Mouse (Mus musculus) spleen, adult 12 weeks (tissue): ENCODE results near the gene Tmeff2.

ENCODE experiments used
- DNase-seq: peaks from one replicate; pipeline ENCODE4 v3.0.0; 2022; ENCODE audit warnings: low spot score

The Tmeff2 gene

GRCm38 (mm10) chr1:51107299-51107698 lies 206.9 kb downstream of the Tmeff2 start:
- no peak for DNase-seq

- DNase-seq = no peak
Measured at GRCm38 (mm10) chr1:51114721-51115120, 214.3 kb downstream of the Tmeff2 start.

- no peak for DNase-seq
Measured at GRCm38 (mm10) chr1:51115761-51116160, 215.3 kb downstream of the Tmeff2 start.

- DNase-seq = no peak
Measured at GRCm38 (mm10) chr1:51117830-51118229, 217.4 kb downstream of the Tmeff2 start.

GRCm38 (mm10) chr1:51125671-51126424 lies 225.4 kb downstream of the Tmeff2 start:
- DNase-seq = no peak

- DNase-seq = no peak
Measured at GRCm38 (mm10) chr1:51126425-51126765, 225.9 kb downstream of the Tmeff2 start.

- DNase-seq = no peak
Measured at GRCm38 (mm10) chr1:51136792-51137191, 236.3 kb downstream of the Tmeff2 start.

GRCm38 (mm10) chr1:51139605-51140004 lies 239.2 kb downstream of the Tmeff2 start:
- DNase-seq = no peak

- DNase-seq = no peak
Measured at GRCm38 (mm10) chr1:51141381-51141780, 240.9 kb downstream of the Tmeff2 start.

- no peak for DNase-seq
Measured at GRCm38 (mm10) chr1:51142729-51143128, 242.3 kb downstream of the Tmeff2 start.

- DNase-seq = no peak
Measured at GRCm38 (mm10) chr1:51145693-51146092, 245.2 kb downstream of the Tmeff2 start.

GRCm38 (mm10) chr1:51148481-51149137 lies 248.2 kb downstream of the Tmeff2 start:
- DNase-seq = no peak

- DNase-seq = no peak
Measured at GRCm38 (mm10) chr1:51149488-51149887, 249.0 kb downstream of the Tmeff2 start.

GRCm38 (mm10) chr1:51149890-51150289 lies 249.4 kb downstream of the Tmeff2 start:
- DNase-seq = no peak

GRCm38 (mm10) chr1:51152017-51152416 lies 251.6 kb downstream of the Tmeff2 start:
- DNase-seq = no peak

GRCm38 (mm10) chr1:51152856-51153255 lies 252.4 kb downstream of the Tmeff2 start:
- no peak for DNase-seq

- no peak for DNase-seq
Measured at GRCm38 (mm10) chr1:51184276-51184675, 283.8 kb downstream of the Tmeff2 start.

- no peak for DNase-seq
Measured at GRCm38 (mm10) chr1:51189008-51189407, 288.6 kb downstream of the Tmeff2 start.

GRCm38 (mm10) chr1:51191253-51191652 lies 290.8 kb downstream of the Tmeff2 start:
- no peak for DNase-seq

- DNase-seq = no peak
Measured at GRCm38 (mm10) chr1:51191872-51192613, 291.6 kb downstream of the Tmeff2 start.

- DNase-seq = no peak
Measured at GRCm38 (mm10) chr1:51199088-51199830, 298.8 kb downstream of the Tmeff2 start.

- no peak for DNase-seq
Measured at GRCm38 (mm10) chr1:51199954-51200353, 299.5 kb downstream of the Tmeff2 start.
